Mouse (Mus musculus) liver, embryonic 13.5 days (tissue): ENCODE measurements around the gene 1700018B08Rik. TPM values are rescaled to one million over a fixed set of nuclear protein-coding genes. Genes with fewer than 3 reads are reported as not detected.

Source experiments
- ATAC-seq: fragments of 200-750 bp; cut with Nextera tagmentation; 2 replicates; pipeline ENCODE4 v1.8.0; 2017; ENCODE audit warnings: low read depth, mild to moderate bottlenecking, moderate number of reproducible peaks, moderate library complexity
- DNase-seq: peaks from one replicate; pipeline ENCODE4 v3.0.0; 2022
- H3K27ac ChIP-seq: fragments of 300-500 bp; sonication (generic); 2 replicates; pipeline ENCODE4 v1.5.1; 2015; ENCODE audit warnings: moderate library complexity, mild to moderate bottlenecking, inconsistent platforms
- H3K27me3 ChIP-seq: fragments of 300-500 bp; sonication (generic); 2 replicates; pipeline ENCODE4 v1.6.1; 2015; ENCODE audit warnings: mild to moderate bottlenecking, inconsistent platforms
- H3K36me3 ChIP-seq: fragments of 300-500 bp; sonication (generic); 2 replicates; pipeline ENCODE4 v1.6.1; 2015; ENCODE audit warnings: mild to moderate bottlenecking, inconsistent platforms
- H3K4me1 ChIP-seq: fragments of 300-500 bp; sonication (generic); replicated peaks from 2 replicates; pipeline ENCODE4 v1.6.1; 2015; ENCODE audit warnings: inconsistent platforms
- H3K4me2 ChIP-seq: fragments of 300-500 bp; sonication (generic); 2 replicates; pipeline ENCODE4 v1.6.1; 2015; ENCODE audit warnings: inconsistent platforms, mild to moderate bottlenecking, moderate library complexity
- H3K4me3 ChIP-seq: fragments of 300-500 bp; sonication (generic); replicated peaks from 2 replicates; pipeline ENCODE4 v1.5.1; 2015; ENCODE audit warnings: mild to moderate bottlenecking, inconsistent platforms
- H3K9ac ChIP-seq: fragments of 300-500 bp; sonication (generic); 2 replicates; pipeline ENCODE4 v1.6.1; 2015; ENCODE audit warnings: mild to moderate bottlenecking, inconsistent platforms
- H3K9me3 ChIP-seq: fragments of 300-500 bp; sonication (generic); replicated peaks from 2 replicates; pipeline ENCODE4 v1.6.1; 2016; ENCODE audit warnings: inconsistent platforms
- WGBS: fragments of 180-500 bp; shearing (Covaris S2); methylation state at CpG from one replicate; pipeline ENCODE4 v1.1.7; 2015; ENCODE audit not compliant: insufficient replicate concordance; 5-methylcytosine and 5-hydroxymethylcytosine counted together
- polyA plus RNA-seq: library from polyadenylated mRNA; unstranded; fragments of >200 nt; fragmentation: Nextera tagmentation; extraction: Ambion mirVana; gene quantifications from 2 replicates; pipeline ENCODE4 v1.2.1, GENCODE M21; 2015

1700018B08Rik gene
- polyA plus RNA-seq, 1 experiment from 2014 or later: not detected

GRCm38 (mm10) chr8:121561636-121562345 lies 17.7 kb upstream of the 1700018B08Rik start:
- DNase-seq (no peak), ATAC-seq (no peak)
- H3K27ac ChIP-seq: no peak overlapping the region
- H3K4me1 ChIP-seq: peaks cover 19% of the 10 kb centered on the region; the same call in 1 of the 2 replicates
- H3K36me3 ChIP-seq: peaks cover 50% of the 10 kb centered on the region
- no peaks in the 10 kb centered on the region for H3K27me3 ChIP-seq
- no peak overlapping the region for H3K4me2 ChIP-seq
- no peak overlapping the region for H3K9ac ChIP-seq
- no peak overlapping the region for H3K4me3 ChIP-seq
- no peaks in the 10 kb centered on the region for H3K9me3 ChIP-seq
- 77% methylated on average over 16 of the region's 16 CpGs for WGBS

GRCm38 (mm10) chr8:121560432-121561100 lies 16.4 kb upstream of the 1700018B08Rik start:
- ATAC-seq (no peak), DNase-seq (no peak)
- peaks cover 13% of the 10 kb centered on the region; the same call in 1 of the 2 replicates for H3K4me1 ChIP-seq
- no peaks in the 10 kb centered on the region for H3K9me3 ChIP-seq
- H3K27me3 ChIP-seq: no peaks in the 10 kb centered on the region
- H3K36me3 ChIP-seq: peaks cover 47% of the 10 kb centered on the region
- H3K27ac ChIP-seq: no peak overlapping the region
- H3K4me3 ChIP-seq: no peak overlapping the region
- no peak overlapping the region for H3K9ac ChIP-seq
- WGBS: 92% methylated on average over 7 of the region's 7 CpGs
- no peak overlapping the region for H3K4me2 ChIP-seq

- no peak overlapping the region for H3K4me3 ChIP-seq
- no peak for DNase-seq
- WGBS: 74% methylated on average over 12 of the region's 12 CpGs
Observed at GRCm38 (mm10) chr8:121559801-121560200, 15.7 kb upstream of the 1700018B08Rik start.

DNA sequence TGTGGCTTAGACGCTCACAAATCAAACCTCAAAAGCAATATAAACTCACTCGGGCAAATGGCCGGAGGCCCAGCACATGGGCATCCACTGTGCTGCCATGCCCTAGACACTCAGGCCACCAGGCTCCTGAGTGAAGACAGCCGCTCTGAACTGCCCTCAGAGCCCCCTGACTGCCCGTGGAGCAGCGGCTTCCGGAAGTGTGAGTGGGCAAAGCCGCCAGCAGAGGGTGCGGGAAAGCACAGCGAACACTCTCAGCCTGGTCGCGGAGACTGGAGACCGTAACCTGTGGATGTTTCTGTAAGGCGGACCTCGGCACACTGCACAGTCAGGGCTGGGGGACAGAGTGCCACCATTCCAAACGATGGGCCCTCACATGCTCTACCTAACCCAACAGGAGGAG lies 14.4 kb upstream of the 1700018B08Rik start:
- no peak for DNase-seq
- Histone ChIP-seq H3K27me3 (no peaks in the 10 kb centered on the region), H3K9ac (no peak overlapping the region), H3K4me1 (peaks cover 13% of the 10 kb centered on the region; the same call in 1 of the 2 replicates), H3K27ac (no peak overlapping the region), H3K36me3 (peaks cover 61% of the 10 kb centered on the region), H3K4me2 (no peak overlapping the region), H3K9me3 (no peaks in the 10 kb centered on the region), H3K4me3 (no peak overlapping the region)
- 87% methylated on average over 16 of the region's 16 CpGs for WGBS
- no peak for ATAC-seq

More at GRCm38 (mm10) chr8:121559801-121560200, 15.7 kb upstream of the 1700018B08Rik start:
- Histone ChIP-seq H3K4me2 (no peak overlapping the region), H3K27me3 (no peaks in the 10 kb centered on the region), H3K9ac (no peak overlapping the region), H3K27ac (no peak overlapping the region), H3K9me3 (no peaks in the 10 kb centered on the region), H3K36me3 (peaks cover 49% of the 10 kb centered on the region), H3K4me1 (peaks cover 13% of the 10 kb centered on the region; the same call in 1 of the 2 replicates)
- no peak for ATAC-seq

GRCm38 (mm10) chr8:121557746-121558145 lies 13.6 kb upstream of the 1700018B08Rik start:
- Histone ChIP-seq H3K9ac (no peak overlapping the region), H3K4me3 (no peak overlapping the region), H3K27me3 (no peaks in the 10 kb centered on the region), H3K36me3 (peaks cover 62% of the 10 kb centered on the region), H3K27ac (no peak overlapping the region), H3K4me1 (peaks cover 5% of the 10 kb centered on the region; the same call in 1 of the 2 replicates), H3K9me3 (no peaks in the 10 kb centered on the region), H3K4me2 (no peak overlapping the region)
- ATAC-seq (no peak), DNase-seq (no peak)
- 85% methylated on average over 11 of the region's 11 CpGs for WGBS

- DNase-seq (no peak), ATAC-seq (no peak)
- H3K9me3 ChIP-seq: no peaks in the 10 kb centered on the region
- H3K4me2 ChIP-seq: no peak overlapping the region
- 88% methylated on average over 32 of the region's 32 CpGs for WGBS
- H3K36me3 ChIP-seq: peaks cover 71% of the 10 kb centered on the region
- H3K27me3 ChIP-seq: no peaks in the 10 kb centered on the region
- H3K4me3 ChIP-seq: no peak overlapping the region
- no peak overlapping the region for H3K9ac ChIP-seq
- no peak overlapping the region for H3K27ac ChIP-seq
- no peaks in the 10 kb centered on the region for H3K4me1 ChIP-seq
Observed at GRCm38 (mm10) chr8:121553831-121554475, 9.8 kb upstream of the 1700018B08Rik start.

GRCm38 (mm10) chr8:121552506-121552905 lies 8.4 kb upstream of the 1700018B08Rik start:
- no peak overlapping the region for H3K27ac ChIP-seq
- no peak overlapping the region for H3K9ac ChIP-seq
- H3K9me3 ChIP-seq: no peaks in the 10 kb centered on the region
- H3K27me3 ChIP-seq: no peaks in the 10 kb centered on the region
- DNase-seq (no peak), ATAC-seq (no peak)
- no peaks in the 10 kb centered on the region for H3K4me1 ChIP-seq
- no peak overlapping the region for H3K4me2 ChIP-seq
- peaks cover 59% of the 10 kb centered on the region for H3K36me3 ChIP-seq
- 83% methylated on average over 9 of the region's 9 CpGs for WGBS
- H3K4me3 ChIP-seq: no peak overlapping the region

- no peak overlapping the region for H3K9ac ChIP-seq
- ATAC-seq (no peak), DNase-seq (no peak)
- no peak overlapping the region for H3K4me3 ChIP-seq
- 73% methylated on average over 24 of the region's 24 CpGs for WGBS
- H3K36me3 ChIP-seq: peaks cover 58% of the 10 kb centered on the region
- no peak overlapping the region for H3K27ac ChIP-seq
- no peak overlapping the region for H3K4me2 ChIP-seq
- H3K4me1 ChIP-seq: no peaks in the 10 kb centered on the region
- H3K27me3 ChIP-seq: no peaks in the 10 kb centered on the region
- H3K9me3 ChIP-seq: no peaks in the 10 kb centered on the region
Observed at GRCm38 (mm10) chr8:121551065-121551985, 7.2 kb upstream of the 1700018B08Rik start.

DNA sequence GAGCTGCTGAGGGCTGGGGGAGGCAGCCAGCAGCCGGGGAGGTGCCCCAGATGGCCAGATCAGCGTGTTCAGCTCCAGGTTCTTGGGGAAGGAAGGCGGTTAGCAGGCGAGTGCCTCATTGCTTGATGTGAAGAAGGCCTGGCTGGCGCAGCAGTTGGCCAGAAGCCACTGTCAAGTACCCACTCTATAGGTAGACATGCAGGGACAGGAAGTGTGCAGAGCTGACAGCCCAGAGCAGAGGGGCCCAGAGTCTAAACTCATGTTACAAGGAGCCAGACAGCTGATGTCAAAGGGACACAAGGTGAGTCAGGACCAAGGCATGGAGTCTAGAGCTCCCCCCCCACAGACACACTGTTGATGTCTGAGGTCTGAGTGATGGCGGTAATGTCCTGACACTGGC lies 5.9 kb upstream of the 1700018B08Rik start:
- no peaks in the 10 kb centered on the region for H3K9me3 ChIP-seq
- peaks cover 6% of the 10 kb centered on the region; the same call in 1 of the 2 replicates for H3K27me3 ChIP-seq
- DNase-seq (no peak), ATAC-seq (no peak)
- H3K4me1 ChIP-seq: no peaks in the 10 kb centered on the region
- no peak overlapping the region for H3K4me3 ChIP-seq
- WGBS: 82% methylated on average over 6 of the region's 6 CpGs
- no peak overlapping the region for H3K27ac ChIP-seq
- H3K36me3 ChIP-seq: peaks cover 49% of the 10 kb centered on the region
- no peak overlapping the region for H3K9ac ChIP-seq
- H3K4me2 ChIP-seq: no peak overlapping the region

DNA sequence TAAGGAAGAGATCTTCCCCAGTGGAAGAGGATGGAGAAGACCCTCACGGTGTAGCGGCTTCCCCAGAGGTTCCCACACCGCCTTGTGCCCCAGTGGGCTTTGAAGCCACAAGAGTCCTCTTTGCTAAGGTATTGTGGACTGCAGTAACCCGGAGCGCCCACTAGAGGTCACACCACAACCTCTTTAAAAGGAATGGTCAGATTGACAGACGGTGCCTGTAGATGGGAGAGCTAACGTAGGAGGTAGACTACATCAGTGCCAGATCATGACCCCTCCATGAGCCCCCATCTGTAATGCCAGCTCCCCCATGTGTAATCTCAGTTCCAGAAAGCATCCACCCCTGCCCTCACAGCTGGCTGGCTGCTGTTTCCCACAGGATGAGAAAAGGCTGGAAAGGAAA lies 3.0 kb upstream of the 1700018B08Rik start:
- 4% methylated on average over 7 of the region's 7 CpGs for WGBS
- H3K4me1 ChIP-seq: no peaks in the 10 kb centered on the region

More for the DNA sequence above, 3.0 kb upstream of the 1700018B08Rik start:
- H3K4me3 ChIP-seq: no peak overlapping the region
- H3K9ac ChIP-seq: no peak overlapping the region
- H3K27ac ChIP-seq: no peak overlapping the region
- peaks cover 9% of the 10 kb centered on the region; the same call in 1 of the 2 replicates for H3K27me3 ChIP-seq
- ATAC-seq: peak; percentile 41; the same call in 1 of the 2 replicates
- no peaks in the 10 kb centered on the region; the same call in 1 of the 2 replicates for H3K9me3 ChIP-seq
- no peak overlapping the region for H3K4me2 ChIP-seq
- DNase-seq: peak; percentile 57
- H3K36me3 ChIP-seq: peaks cover 20% of the 10 kb centered on the region
